Mouse (Mus musculus): ENCODE data around the gene Cacnb4.

DNA sequence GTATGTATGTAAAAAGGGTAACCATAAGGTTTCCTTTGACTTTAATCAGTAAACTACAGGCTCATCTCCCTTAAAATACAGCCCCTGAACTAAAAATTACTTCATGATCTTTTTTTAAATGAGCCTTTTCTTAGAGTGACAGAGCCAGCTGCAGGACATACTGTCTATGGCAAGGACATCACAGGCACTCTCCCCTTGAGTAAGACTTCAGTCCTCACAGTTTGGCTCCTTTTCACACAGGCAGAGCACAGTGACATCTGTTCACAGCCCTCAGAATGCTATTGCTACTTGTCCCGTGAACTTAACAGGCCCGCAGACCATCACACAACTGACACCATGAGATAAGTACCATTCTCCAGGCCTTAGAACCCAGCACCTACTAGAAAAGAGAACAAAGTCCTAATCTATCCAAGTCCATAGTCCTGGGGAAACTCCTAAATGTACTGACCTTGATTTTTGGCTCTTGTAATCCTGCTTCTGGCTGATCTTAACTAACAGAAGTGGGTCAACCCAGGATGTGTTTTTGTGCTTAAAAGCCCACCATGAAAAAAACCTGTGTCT lies 286.1 kb downstream of the Cacnb4 start:
- TF ChIP-seq CTCF (IDR thresholded peaks at IDR 0.05; ENCODE audit: low read depth, low read length) (no peak), POLR2A (IDR thresholded peaks at IDR 0.05; ENCODE audit: insufficient read depth, low read length) (no peak), EP300 (IDR thresholded peaks at IDR 0.05; ENCODE audit: insufficient read depth, low read depth, low read length) (no peak)

Data from ES-Bruce4 (cell line).